Mouse (Mus musculus) lung, embryonic 16.5 days (tissue): ENCODE results near the gene Fam117b. TPM values are rescaled to one million over a fixed set of nuclear protein-coding genes. Genes with fewer than 3 reads are reported as not detected.

Experiments used
- ATAC-seq: fragments of 200-750 bp; cut with Nextera tagmentation; 2 replicates; pipeline ENCODE4 v1.8.0; 2017; ENCODE audit warnings: low read depth, mild to moderate bottlenecking, moderate library complexity
- H3K27ac ChIP-seq: fragments of 300-500 bp; sonication (generic); 2 replicates; pipeline ENCODE4 v1.5.1; 2014; ENCODE audit warnings: mild to moderate bottlenecking, control low read depth, low read length
- H3K27me3 ChIP-seq: fragments of 300-500 bp; sonication (generic); 2 replicates; pipeline ENCODE4 v1.6.1; 2014; ENCODE audit warnings: low read depth, low read length, mixed read lengths; ENCODE audit not compliant: control insufficient read depth, insufficient read depth
- H3K36me3 ChIP-seq: fragments of 300-500 bp; sonication (generic); 2 replicates; pipeline ENCODE4 v1.6.1; 2014; ENCODE audit warnings: low read length; ENCODE audit not compliant: control insufficient read depth, insufficient read depth
- H3K4me1 ChIP-seq: fragments of 300-500 bp; sonication (generic); replicated peaks from 2 replicates; pipeline ENCODE4 v1.6.1; 2014; ENCODE audit warnings: low read length, mixed read lengths; ENCODE audit not compliant: control insufficient read depth, insufficient read depth
- H3K4me2 ChIP-seq: fragments of 300-500 bp; sonication (generic); 2 replicates; pipeline ENCODE4 v1.6.1; 2014; ENCODE audit warnings: low read depth, low read length, control low read depth
- H3K4me3 ChIP-seq: fragments of 300-500 bp; sonication (generic); 2 replicates; pipeline ENCODE4 v1.5.1; 2014; ENCODE audit warnings: mild to moderate bottlenecking, low read length, control low read depth
- H3K9ac ChIP-seq: fragments of 300-500 bp; sonication (generic); 2 replicates; pipeline ENCODE4 v1.6.1; 2014; ENCODE audit warnings: low read length, control low read depth
- H3K9me3 ChIP-seq: fragments of 300-500 bp; sonication (generic); 2 replicates; pipeline ENCODE4 v1.6.1; 2016; ENCODE audit warnings: low read length; ENCODE audit not compliant: control insufficient read depth
- WGBS: fragments of 180-500 bp; shearing (Covaris S2); extraction: QIAGEN DNeasy Blood & Tissue Kit; methylation state at CpG from one replicate; pipeline ENCODE4 v1.1.7; 2014; 5-methylcytosine and 5-hydroxymethylcytosine counted together
- polyA plus RNA-seq: library from polyadenylated mRNA; unstranded; fragments of >200 nt; fragmentation: Nextera tagmentation; extraction: Ambion mirVana; gene quantifications from 2 replicates; pipeline ENCODE4 v1.2.1, GENCODE M21; 2015

Fam117b gene
- 8.4 and 8.9 TPM in 2 replicates for polyA plus RNA-seq

- Histone ChIP-seq H3K4me1 (peaks cover 24% of the 10 kb centered on the region), H3K4me3 (peak within 1 kb of the TSS; percentile 96), H3K9me3 (no peaks in the 10 kb centered on the region), H3K9ac (peak within 1 kb of the TSS; percentile 94), H3K4me2 (peak within 1 kb of the TSS; percentile 65), H3K36me3 (no peaks in the 10 kb centered on the region), H3K27ac (peak within 1 kb of the TSS; percentile 94), H3K27me3 (no peaks in the 10 kb centered on the region)
- 1% methylated on average over 64 of the region's 72 CpGs for WGBS
- ATAC-seq, result peak; percentile 97
Observed at GRCm38 (mm10) chr1:59912413-59913157, at the start of gene Fam117b. Gene Fam117b, plus strand, starts transcription at chr1:59913006.

DNA sequence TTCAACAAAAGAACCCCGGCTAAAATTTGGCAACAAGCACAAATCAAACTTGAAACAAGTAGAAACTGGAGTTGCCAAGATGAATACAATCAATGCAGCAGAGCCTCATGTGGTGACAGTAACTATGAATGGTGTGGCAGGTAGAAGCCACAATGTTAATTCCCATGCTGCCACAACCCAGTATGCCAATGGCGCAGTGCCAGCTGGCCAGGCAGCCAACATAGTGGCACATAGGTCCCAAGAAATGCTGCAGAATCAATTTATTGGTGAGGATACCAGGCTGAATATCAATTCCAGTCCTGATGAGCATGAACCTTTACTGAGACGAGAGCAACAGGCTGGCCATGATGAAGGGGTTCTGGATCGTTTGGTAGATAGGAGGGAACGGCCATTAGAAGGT lies 44.8 kb upstream of the Fam117b start:
- H3K36me3 ChIP-seq, result peaks cover 31% of the 10 kb centered on the region
- H3K4me2 ChIP-seq, result no peak overlapping the region
- no peaks in the 10 kb centered on the region for H3K27me3 ChIP-seq
- H3K9me3 ChIP-seq, result no peaks in the 10 kb centered on the region
- H3K4me3 ChIP-seq, result no peak overlapping the region
- H3K4me1 ChIP-seq, result no peaks in the 10 kb centered on the region
- no peak overlapping the region for H3K9ac ChIP-seq
- no peak overlapping the region for H3K27ac ChIP-seq
- ATAC-seq, result no peak
- 90% methylated on average over 5 of the region's 5 CpGs for WGBS

GRCm38 (mm10) chr1:59874023-59874422 lies 38.8 kb upstream of the Fam117b start:
- no peaks in the 10 kb centered on the region for H3K4me1 ChIP-seq
- H3K4me3 ChIP-seq, result no peak overlapping the region
- H3K9me3 ChIP-seq, result no peaks in the 10 kb centered on the region
- no peak overlapping the region for H3K4me2 ChIP-seq
- H3K27me3 ChIP-seq, result no peaks in the 10 kb centered on the region
- 84% methylated on average over 3 of the region's 3 CpGs for WGBS
- no peak overlapping the region for H3K9ac ChIP-seq
- ATAC-seq, result no peak
- peaks cover 11% of the 10 kb centered on the region for H3K36me3 ChIP-seq
- no peak overlapping the region for H3K27ac ChIP-seq

DNA sequence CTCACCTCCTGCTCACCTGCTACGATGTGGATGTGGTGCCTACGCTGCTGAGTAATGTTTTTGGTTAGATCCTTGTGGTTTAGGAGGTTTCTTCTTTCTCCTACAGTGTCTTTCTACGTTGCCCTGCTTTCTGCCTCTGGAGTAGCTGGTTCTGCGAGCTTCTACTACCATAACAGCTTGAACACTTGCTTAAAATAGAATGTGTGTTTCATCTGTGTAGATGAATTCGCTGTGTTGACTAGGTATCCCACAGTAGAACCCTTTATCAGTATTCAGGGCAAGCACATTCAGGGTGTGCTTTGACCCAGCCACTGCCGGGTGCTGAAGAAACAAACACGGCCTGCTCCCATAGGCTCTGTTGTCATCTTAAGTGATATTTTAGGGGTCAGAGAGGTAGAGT lies 34.7 kb upstream of the Fam117b start:
- no peak overlapping the region for H3K9ac ChIP-seq
- no peak overlapping the region for H3K4me2 ChIP-seq
- H3K36me3 ChIP-seq, result peaks cover 11% of the 10 kb centered on the region
- 89% methylated on average over 7 of the region's 7 CpGs for WGBS
- no peak overlapping the region for H3K27ac ChIP-seq
- ATAC-seq, result no peak
- no peak overlapping the region for H3K4me3 ChIP-seq
- H3K9me3 ChIP-seq, result no peaks in the 10 kb centered on the region
- H3K27me3 ChIP-seq, result no peaks in the 10 kb centered on the region
- peaks cover 5% of the 10 kb centered on the region; the same call in 1 of the 2 replicates for H3K4me1 ChIP-seq

DNA sequence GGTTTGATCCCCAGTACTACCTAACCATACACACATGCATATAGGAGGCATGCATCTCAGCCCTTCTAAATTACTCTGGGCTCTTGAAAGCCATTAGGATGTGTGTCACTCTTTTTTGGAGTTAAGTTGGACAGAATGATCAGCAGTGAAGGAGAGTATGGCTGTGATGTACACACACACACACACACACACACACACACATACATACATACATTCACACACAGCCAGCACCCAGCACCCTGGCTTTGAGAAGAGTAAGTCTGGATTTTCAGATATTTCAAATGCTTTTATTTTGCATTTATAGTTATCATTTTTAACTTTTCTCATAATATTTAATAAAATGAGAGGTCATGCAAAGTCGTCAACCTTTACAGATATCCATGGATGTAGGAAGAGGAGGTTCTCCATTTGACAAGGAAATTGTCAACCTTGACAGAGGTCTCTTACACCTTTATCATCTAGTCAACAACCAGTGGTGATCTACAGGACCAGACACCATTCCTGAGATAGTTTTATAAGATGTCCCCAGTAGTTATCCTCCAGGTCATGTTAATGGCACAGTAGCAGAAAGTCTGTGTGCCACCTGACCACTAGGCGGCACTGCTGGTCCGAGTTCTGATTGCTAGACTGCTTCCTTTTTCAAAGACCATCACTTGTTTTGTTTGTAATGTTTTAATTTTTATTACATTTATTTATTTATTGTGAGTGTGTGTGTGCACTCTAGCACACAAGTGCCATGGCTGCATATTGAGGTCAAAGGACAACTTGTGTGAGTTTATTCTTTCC lies 29.3 kb upstream of the Fam117b start:
- peaks cover 5% of the 10 kb centered on the region; the same call in 1 of the 2 replicates for H3K4me1 ChIP-seq
- no peaks in the 10 kb centered on the region for H3K27me3 ChIP-seq
- H3K9ac ChIP-seq, result no peak overlapping the region
- H3K36me3 ChIP-seq, result peaks cover 8% of the 10 kb centered on the region
- 32% methylated on average over 3 of the region's 3 CpGs for WGBS
- H3K4me2 ChIP-seq, result no peak overlapping the region
- H3K9me3 ChIP-seq, result no peaks in the 10 kb centered on the region
- H3K27ac ChIP-seq, result no peak overlapping the region
- ATAC-seq, result peak; percentile 62
- no peak overlapping the region for H3K4me3 ChIP-seq

DNA sequence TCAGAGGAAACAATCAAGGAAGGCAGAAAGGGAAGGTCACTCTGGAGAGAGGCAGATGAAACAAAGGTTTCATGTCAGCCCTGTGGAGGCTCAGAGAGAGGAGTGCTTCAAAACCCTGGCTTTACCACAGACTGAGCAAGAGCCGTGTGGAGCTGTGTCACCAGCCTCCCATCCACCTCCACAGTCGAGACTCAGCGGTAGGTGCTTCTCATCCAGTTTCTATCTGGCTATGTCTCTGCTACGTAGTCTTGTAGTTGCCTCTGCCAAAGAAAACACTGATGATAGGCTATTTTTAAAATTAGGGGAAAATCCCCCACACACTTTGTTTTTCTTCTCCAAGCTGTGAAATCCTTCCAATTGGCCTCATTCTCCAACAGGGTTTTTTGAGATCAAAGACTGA lies 25.9 kb upstream of the Fam117b start:
- ATAC-seq, result no peak
- H3K9ac ChIP-seq, result no peak overlapping the region
- no peak overlapping the region for H3K4me3 ChIP-seq
- H3K36me3 ChIP-seq, result no peaks in the 10 kb centered on the region
- H3K27ac ChIP-seq, result no peak overlapping the region
- no peaks in the 10 kb centered on the region for H3K27me3 ChIP-seq
- H3K4me1 ChIP-seq, result peaks cover 5% of the 10 kb centered on the region; the same call in 1 of the 2 replicates
- WGBS, result 61% methylated on average over 4 of the region's 4 CpGs
- H3K9me3 ChIP-seq, result no peaks in the 10 kb centered on the region
- H3K4me2 ChIP-seq, result no peak overlapping the region

GRCm38 (mm10) chr1:59888018-59888417 lies 24.8 kb upstream of the Fam117b start:
- Histone ChIP-seq H3K4me3 (no peak overlapping the region), H3K36me3 (no peaks in the 10 kb centered on the region), H3K27me3 (no peaks in the 10 kb centered on the region), H3K4me2 (no peak overlapping the region), H3K9me3 (no peaks in the 10 kb centered on the region), H3K4me1 (no peaks in the 10 kb centered on the region), H3K27ac (no peak overlapping the region), H3K9ac (no peak overlapping the region)
- ATAC-seq, result no peak

DNA sequence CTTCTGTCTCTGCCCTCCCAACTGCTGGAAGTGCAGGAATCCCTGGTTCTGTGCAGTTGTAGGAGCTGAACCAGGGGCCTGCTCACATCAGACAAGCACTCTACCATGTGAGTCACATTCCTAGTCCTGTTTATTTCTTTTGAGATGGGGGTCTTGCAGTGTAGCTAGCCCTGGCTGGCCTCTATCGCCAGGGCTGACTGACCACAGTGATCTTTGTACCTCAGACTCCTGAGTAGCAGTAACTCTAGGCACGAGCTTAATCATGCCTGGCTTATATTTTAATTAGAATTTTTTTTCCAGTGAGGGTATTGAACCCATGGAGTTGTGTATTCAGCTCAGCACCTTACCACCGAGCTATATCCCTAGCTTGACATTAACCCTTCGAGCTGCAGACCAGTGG lies 21.6 kb upstream of the Fam117b start:
- Histone ChIP-seq H3K27me3 (no peaks in the 10 kb centered on the region), H3K36me3 (no peaks in the 10 kb centered on the region), H3K4me2 (no peak overlapping the region), H3K9me3 (no peaks in the 10 kb centered on the region), H3K4me3 (no peak overlapping the region), H3K27ac (no peak overlapping the region), H3K9ac (no peak overlapping the region), H3K4me1 (peaks cover 10% of the 10 kb centered on the region; the same call in 1 of the 2 replicates)
- 69% methylated on average over 4 of the region's 4 CpGs for WGBS
- ATAC-seq, result no peak

DNA sequence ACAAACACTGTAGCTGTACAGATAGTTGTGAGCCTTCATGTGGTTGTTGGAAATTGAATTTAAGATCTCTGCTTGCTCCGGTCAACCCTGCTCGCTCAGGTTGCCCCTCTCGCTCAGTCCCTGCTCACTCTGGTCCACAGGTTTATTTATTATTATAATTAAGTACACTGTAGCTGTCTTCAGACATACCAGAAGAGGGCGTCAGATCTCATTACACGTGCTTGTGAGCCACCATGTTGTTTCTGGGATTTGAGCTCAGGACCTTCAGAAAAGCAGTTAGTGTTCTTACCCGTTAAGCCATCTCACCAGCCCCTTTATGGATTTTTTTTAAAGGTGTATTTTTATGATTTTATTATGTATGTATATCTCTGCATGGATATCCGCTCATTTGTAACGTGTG lies 20.0 kb upstream of the Fam117b start:
- H3K9me3 ChIP-seq, result no peaks in the 10 kb centered on the region
- WGBS, result 87% methylated on average over 8 of the region's 8 CpGs
- H3K4me1 ChIP-seq, result peaks cover 10% of the 10 kb centered on the region; the same call in 1 of the 2 replicates
- H3K27me3 ChIP-seq, result no peaks in the 10 kb centered on the region
- no peak overlapping the region for H3K9ac ChIP-seq
- H3K27ac ChIP-seq, result no peak overlapping the region
- H3K4me3 ChIP-seq, result no peak overlapping the region
- no peaks in the 10 kb centered on the region for H3K36me3 ChIP-seq
- ATAC-seq, result no peak
- no peak overlapping the region for H3K4me2 ChIP-seq
